Mouse (Mus musculus): Measurements from ENCODE around the gene Bicc1.
A peak's percentile ranks its signal among the peaks of the same experiment; 100 is the strongest.

Gene Bicc1

DNA sequence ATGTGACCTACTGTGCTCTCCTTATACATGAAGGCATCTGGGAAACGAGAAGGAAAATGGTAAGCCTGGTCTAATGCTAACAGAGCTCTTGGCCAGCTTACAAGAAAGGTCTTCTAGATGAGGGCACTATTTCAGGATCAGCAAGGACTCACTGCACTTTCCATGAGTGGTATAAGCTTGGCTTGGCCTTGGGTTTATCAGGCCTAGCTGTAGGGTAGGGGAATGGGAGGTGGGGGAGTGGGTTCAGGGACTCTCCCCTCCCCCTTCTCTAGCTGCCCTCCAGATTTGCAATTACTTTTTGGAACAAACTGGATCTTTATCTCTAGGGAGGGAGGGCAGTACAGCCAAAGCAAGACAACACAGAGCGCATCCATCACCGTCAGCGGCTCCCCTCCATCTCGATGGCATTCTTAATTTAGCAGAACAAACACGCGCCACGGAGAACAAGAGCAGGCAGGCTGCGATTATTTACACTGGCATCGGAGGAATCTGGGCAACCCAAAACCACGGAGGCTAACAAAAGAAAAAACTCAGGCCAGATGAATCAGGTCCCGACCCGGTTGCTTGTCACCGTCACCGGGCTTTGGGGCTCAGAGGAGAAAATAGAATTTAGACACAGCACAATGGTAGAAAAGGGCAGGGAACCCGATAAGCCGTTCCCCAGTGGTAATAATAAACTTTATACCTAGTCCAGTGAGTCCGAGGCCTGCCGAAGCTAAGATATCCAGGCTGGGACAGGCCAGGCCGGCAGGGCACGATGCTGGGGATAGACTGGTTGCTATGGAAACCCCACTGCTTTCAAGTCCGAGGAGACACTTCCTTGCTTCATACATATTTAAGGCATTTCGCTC, 210.0 kb downstream of the Bicc1 start:
- DNase-seq (ENCODE audit: low read depth, low spot score), result peak; percentile 48

GRCm38 (mm10) chr10:70948276-70948675, 211.2 kb downstream of the Bicc1 start:
- no peak for DNase-seq (ENCODE audit: low read depth, low spot score)

GRCm38 (mm10) chr10:70946121-70946520, 213.4 kb downstream of the Bicc1 start:
- DNase-seq (ENCODE audit: low read depth, low spot score), result peak; percentile 88

DNA sequence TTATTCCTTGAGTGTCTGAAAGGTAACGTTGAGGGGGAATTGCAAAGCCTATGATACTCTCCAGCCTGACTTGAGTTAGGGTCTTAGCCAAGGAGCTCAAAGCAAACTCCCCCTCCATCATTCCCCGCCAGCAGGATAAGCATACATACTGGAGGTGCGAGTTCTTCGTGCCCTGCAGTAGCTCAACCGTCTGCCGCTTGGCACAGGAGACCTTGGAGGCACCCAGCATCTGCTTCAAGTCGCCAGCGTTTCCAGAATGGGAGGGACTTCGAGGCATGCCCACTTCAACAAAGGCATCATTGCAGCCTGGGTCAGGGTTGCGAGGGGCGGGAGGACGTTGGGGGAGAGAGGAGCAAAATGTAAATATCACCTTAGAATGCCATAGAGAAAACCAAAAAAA, 214.4 kb downstream of the Bicc1 start:
- no peak for DNase-seq (ENCODE audit: low read depth, low spot score)

DNA sequence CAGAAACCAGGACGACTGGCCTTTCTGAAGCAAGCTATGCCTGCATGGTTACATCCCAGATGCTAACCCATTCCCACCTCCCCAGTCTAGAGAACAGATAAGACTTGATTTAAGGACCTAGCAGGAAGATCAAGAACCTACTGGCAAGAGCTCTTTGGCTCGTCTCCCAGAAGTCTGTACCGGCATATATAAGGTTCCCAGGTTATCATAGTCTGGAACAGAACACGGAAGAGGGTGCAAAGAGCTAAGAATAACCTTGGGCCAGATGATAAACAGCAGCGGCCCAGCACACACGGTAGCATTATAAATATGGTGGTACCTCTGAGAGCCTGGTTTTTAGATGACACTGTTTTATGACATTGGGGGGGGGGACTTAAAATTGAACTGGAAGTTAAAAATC, 217.9 kb downstream of the Bicc1 start:
- no peak for DNase-seq (ENCODE audit: low read depth, low spot score)

DNA sequence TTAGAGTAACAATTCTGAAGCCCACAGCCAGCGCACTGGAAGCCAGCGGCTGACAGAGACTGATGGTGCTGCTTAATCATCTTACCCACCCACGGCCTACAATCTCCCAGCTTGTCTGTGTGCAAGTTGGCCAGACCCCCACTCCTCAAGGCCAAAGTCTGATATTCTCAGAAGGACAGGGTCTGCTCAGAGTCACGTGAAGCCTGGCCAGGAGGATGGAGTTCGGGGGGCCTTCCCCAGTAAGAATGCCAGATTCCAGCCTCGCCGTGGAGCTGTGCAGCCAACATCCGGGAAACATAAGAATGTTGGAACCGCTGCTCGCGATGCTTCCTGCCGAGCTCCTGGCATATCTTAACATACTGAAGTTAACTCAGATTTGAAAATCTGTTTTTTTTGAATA, 219.7 kb downstream of the Bicc1 start:
- DNase-seq (ENCODE audit: low read depth, low spot score), result no peak

DNA sequence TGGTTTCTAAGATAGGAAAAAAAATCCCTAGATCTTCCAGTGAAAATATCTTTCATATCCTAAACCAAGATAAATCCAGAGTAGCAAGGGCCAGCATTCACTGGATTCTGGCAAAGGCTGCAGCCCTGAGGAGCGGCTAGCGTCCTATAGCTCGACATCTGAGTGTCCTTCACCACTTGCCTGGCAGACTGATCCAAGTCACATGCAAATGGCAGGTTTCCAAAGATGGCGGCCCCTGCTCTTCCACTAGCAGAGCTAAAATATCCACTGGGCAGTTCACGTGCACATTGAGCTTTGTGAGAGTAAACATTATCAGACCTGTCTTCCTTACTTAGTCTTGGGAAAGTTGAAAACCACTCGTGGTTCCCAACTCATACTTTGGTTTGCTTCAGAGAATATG, 222.1 kb downstream of the Bicc1 start:
- no peak for DNase-seq (ENCODE audit: low read depth, low spot score)

- DNase-seq (ENCODE audit: low read depth, low spot score), result no peak
These were observed 223.5 kb downstream of the Bicc1 start for GRCm38 (mm10) chr10:70936008-70936407.

DNA sequence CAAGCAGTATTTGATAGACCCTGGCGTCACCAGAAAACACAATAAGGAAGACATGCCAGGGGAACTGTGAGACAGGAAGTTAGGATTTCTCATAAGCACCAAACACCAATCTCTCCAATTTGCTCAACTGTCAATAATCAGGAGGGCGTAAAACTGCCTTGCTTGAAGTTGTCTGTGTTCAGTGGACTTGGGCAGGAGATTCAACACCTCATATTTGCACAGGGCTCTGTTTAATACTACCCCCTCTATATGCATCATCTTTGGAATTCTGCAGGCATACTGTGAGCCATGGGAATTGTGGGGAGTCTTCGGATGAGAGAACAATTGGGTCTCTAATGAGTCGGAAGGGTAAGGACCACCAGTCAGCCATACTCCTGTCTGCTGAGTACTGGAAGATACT, 233.4 kb downstream of the Bicc1 start:
- no peak for DNase-seq (ENCODE audit: low read depth, low spot score)

GRCm38 (mm10) chr10:70924348-70924747, 235.2 kb downstream of the Bicc1 start:
- DNase-seq (ENCODE audit: low read depth, low spot score), result no peak

DNA sequence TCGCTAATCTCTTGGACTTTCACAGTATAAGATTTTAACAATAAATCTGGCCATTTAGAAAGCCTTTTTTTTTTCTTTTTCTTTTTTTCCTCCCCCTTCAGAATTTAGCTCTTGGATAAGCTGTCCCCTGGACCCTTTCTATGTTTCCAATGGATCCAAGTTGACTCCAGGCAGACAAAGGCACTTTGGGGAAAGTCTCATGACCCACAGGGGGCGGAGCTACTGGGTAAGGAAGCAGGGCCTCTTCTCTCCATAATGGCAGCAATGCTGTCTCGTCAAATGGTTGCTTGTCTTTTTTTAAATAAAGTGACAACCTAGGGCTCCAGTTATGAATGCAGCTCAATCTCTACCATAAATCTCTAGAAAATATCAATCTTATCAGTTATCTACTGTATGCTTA, 235.6 kb downstream of the Bicc1 start:
- DNase-seq (ENCODE audit: low read depth, low spot score), result peak; percentile 82

DNA sequence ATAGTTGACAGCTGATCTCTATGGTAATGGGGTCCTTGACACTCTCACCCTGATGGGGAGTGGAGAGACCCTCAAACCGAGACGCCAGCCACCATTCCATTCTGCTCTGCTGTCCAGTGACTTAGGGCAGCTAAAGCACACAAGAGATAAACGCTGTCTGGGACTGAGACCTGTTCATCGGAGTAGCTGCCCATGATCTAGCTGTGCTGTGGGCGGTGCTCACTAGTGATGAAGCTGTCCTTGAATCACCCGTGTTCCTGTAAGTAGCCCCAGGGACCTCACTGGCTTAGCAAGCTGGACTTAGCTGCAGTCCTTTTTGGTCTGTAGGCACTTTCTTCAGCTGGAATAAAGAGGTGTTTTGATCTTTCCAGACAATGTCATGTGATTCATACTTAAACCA, 238.0 kb downstream of the Bicc1 start:
- DNase-seq (ENCODE audit: low read depth, low spot score), result no peak

- no peak for DNase-seq (ENCODE audit: low read depth, low spot score)
These were observed 239.6 kb downstream of the Bicc1 start for GRCm38 (mm10) chr10:70919851-70920250.

DNA sequence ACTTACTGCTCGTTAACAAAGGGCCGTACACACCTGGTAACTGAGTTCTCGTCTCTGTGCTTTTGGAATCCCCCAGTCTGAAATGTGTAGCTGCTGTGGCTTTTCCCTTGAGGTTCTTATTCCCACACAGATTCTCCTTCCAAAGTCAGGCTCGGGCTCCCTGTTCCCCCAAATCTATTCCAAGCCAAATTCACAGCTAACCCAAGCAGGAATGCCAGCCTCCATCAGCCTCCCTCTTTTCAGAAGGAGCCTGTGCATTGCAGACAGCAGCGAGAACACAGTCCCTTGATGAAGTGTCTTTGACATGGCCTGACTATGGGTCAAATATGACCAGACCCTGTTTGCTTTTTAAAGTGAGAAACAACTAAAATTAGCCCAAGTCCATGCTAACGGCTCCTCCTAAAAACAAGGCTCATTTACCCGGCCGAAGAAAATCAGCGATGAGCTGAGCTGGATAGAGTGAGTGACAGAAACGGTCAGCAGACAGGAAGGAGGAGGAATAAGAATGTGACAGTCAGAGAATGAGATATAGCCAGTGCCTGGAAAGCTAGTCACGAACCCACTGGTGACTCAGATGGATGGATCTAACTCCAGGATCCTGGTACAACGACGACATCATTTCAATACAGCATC, 240.4 kb downstream of the Bicc1 start:
- no peak for DNase-seq (ENCODE audit: low read depth, low spot score)

DNA sequence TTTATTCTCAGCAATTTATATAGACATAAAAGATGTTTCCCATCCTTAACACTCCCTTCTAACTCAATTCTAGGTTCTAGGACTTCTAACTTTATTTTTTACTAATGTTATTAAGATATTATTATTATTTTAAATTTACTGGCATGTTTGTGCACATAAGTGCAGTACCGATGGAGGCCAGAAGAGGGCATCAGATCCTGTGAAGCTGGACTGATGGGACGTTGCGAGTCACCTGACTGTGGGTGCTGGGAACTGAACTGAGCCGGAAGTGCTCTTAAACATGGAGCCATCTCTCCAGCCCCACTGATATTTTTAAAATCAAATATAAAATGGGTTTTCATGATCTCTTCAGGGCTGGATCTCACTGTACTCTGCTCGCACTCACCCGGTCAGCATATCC, 242.8 kb downstream of the Bicc1 start:
- DNase-seq (ENCODE audit: low read depth, low spot score), result peak; percentile 63

GRCm38 (mm10) chr10:70915096-70915495, 244.4 kb downstream of the Bicc1 start:
- DNase-seq (ENCODE audit: low read depth, low spot score), result no peak

- no peak for DNase-seq (ENCODE audit: low read depth, low spot score)
These were observed 255.6 kb downstream of the Bicc1 start for GRCm38 (mm10) chr10:70903936-70904335.

GRCm38 (mm10) chr10:70902751-70903485, 256.6 kb downstream of the Bicc1 start:
- no peak for DNase-seq (ENCODE audit: low read depth, low spot score)

DNA sequence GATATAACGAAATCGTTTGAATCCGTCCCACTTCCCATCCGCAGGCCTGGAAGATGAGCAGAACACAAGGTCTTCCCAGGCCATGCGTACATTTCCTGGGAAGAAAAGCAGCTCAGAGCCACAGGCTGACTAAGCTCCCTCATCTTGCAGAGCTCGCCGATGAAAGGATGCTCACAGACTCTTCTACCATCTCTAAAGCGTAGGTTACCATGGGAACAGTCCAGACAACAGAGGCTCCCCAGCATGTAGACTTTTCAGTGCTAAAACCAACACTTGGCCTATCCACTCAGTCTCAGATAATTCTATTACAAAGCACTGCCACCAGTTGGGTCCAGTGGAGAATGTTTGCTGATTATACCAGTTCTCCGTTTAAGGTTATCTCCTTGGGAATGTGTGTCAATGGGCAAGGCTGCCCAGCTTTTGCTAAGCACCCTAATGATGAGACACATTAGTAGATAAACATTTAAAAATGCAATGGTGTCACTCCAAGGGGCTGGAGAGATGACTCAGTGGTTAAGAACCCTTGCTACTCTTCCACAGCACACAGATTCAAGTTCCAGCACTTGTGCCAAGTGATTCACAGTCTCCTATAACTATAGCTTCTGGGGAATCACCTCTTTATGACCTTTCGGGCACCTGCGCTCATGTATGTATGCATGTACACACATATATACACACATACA, 258.2 kb downstream of the Bicc1 start:
- DNase-seq (ENCODE audit: low read depth, low spot score), result no peak

DNA sequence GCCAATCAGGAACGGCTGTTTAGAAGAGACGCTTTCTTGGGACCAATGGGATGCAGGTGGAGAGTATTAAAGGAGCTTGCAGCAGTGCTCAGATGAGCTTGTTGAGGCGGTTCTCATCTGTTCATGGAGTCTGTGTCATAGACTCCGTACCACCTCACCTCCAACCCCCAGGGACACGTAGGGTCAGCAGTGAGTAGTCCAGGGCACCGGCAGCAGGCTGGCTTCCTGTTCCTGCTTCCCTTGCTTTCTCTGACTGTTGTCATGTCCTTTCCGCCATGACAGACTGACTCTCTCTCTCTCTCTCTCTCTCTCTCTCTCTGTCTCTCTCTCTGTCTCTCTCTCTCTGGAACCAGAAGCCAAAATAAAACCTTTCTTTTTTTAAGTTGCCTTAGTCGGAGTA, 263.6 kb downstream of the Bicc1 start:
- DNase-seq (ENCODE audit: low read depth, low spot score), result no peak

DNA sequence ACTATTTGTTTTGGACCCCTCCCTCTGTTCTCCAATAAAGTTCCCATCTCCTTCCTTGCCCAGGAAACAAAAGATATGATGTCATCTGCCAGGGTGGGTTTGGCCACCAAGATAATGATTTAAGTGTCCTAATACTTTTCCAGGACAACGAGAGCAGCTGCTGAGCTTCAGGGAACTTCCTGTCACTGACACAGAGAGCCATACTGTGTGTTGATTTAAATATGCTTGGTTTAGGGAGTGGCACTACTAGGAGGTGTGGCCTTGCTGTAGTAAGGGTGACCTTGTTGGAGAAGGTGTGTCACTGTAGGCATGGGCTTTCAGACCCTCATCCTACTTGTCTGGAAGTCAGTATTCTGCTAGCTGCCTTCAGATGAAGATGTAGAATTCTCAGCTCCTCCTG, 281.5 kb downstream of the Bicc1 start:
- DNase-seq (ENCODE audit: low read depth, low spot score), result peak; percentile 88

DNA sequence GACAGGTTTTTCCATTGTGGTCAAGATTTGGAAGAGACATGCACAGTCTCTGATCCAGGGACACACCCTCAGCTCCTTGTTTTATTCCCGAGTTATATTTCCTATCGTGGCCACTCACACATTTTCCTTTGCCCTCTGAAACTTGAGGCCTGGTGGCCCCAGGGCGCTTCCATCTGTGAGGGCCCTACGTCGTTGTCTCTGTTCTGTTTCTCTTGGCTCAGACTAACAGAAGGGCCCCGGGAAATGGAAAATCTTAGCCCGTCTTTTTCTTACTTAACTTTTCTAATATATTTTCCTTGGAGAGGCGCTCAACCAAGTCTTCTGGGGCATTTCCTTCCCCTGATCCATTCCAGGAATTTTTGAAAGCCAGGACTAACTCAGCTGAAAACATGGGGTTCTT, 281.9 kb downstream of the Bicc1 start:
- no peak for DNase-seq (ENCODE audit: low read depth, low spot score)
